Mouse (Mus musculus) E14TG2a.4 (cell line): ENCODE results near the gene Usp48.

Source experiments
- CTCF ChIP-seq: conservative IDR thresholded peaks from 2 replicates; pipeline ENCODE4 v1.5.1; 2014; ENCODE audit warnings: low read length
- NANOG ChIP-seq: IDR thresholded peaks from 2 replicates; pipeline ENCODE4 v1.6.1; 2014; ENCODE audit warnings: borderline replicate concordance, low read length, mixed read lengths

DNA sequence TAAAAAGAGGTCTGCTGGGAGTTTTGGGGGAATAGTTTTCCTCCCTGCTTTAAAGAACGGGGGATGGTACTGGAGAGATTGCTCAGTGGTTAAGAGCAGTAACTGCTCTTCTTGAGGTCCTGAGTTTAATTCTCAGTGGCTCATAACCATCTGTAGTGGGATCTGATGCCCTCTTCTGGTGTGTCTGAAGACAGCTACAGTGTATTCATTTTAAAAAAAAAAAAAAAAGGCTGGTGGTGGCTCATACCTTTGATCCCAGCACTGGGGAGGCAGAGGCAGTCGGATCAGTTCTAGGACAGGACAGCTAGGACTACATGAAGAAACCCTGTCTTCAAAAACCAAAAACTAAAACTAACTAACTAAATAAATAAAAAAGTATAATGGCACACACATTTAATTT, 13.3 kb upstream of the Usp48 start:
- TF ChIP-seq CTCF, result no peak
- no peak for TF ChIP-seq NANOG
